ENCODE assay signal across 8 mouse cellular contexts in genomic region chr11:3142413-3142812, GRCm38 (mm10). TPM values are rescaled to one million over a fixed set of nuclear protein-coding genes. Genes with fewer than 3 reads are reported as not detected.
DNase-seq lines count a peak whose midpoint lies in the region; ATAC-seq lines count a peak whose summit lies in the region.
"Not testable (repeated sequence)": the region's sequence is repeated elsewhere in the genome, so short reads cannot be mapped to it uniquely, and the experiment has no call there.

No protein-coding gene starts in this region.

- H3K27ac ChIP-seq in forebrain, embryonic 13.5 days; heart, embryonic 12.5 days (ENCODE audit: poor library complexity, severe bottlenecking): not testable (repeated sequence)

- not testable (repeated sequence) for H3K36me3 ChIP-seq in forebrain, embryonic 13.5 days (ENCODE audit: poor library complexity, severe bottlenecking); heart, embryonic 12.5 days

- DNase-seq in adrenal gland, postnatal 36 days: peak; percentile 46 to 50
- peak; percentile 92 for DNase-seq in kidney, adult 18-20 months
- peak; percentile 86 to 93 for DNase-seq in left cerebral cortex, adult 8-10 months (ENCODE audit: low spot score in 2 of 2)
- peak; percentile 88 for DNase-seq in lung, postnatal 10 days
- peak; percentile 98 for DNase-seq in ovary, postnatal 10 days (ENCODE audit: low spot score)
- DNase-seq in thymus, postnatal 14 days: peak; percentile 70

- 86% methylated on average over 4 of the region's 5 CpGs for WGBS in forebrain, embryonic 13.5 days
- WGBS in heart, embryonic 12.5 days: 80% methylated on average over 4 of the region's 5 CpGs

- H3K4me1 ChIP-seq in forebrain, embryonic 13.5 days; heart, embryonic 12.5 days (replicated peaks): not testable (repeated sequence)

- H3K4me3 ChIP-seq in forebrain, embryonic 13.5 days; heart, embryonic 12.5 days: not testable (repeated sequence)

- H3K9ac ChIP-seq in forebrain, embryonic 13.5 days; heart, embryonic 12.5 days: not testable (repeated sequence)

- H3K4me2 ChIP-seq in forebrain, embryonic 13.5 days; heart, embryonic 12.5 days: not testable (repeated sequence)

- H3K9me3 ChIP-seq in forebrain, embryonic 13.5 days (replicated peaks): peaks cover 22% of the 10 kb centered on the region
- peaks cover 13% of the 10 kb centered on the region for H3K9me3 ChIP-seq in heart, embryonic 12.5 days (replicated peaks)

- H3K27me3 ChIP-seq in forebrain, embryonic 13.5 days; heart, embryonic 12.5 days (replicated peaks): not testable (repeated sequence)

- peak; percentile 61 for ATAC-seq in forebrain, embryonic 13.5 days
- peak; percentile 68 for ATAC-seq in heart, embryonic 12.5 days (ENCODE audit: insufficient number of reproducible peaks, low FRiP score)

RNA-seq across cellular contexts. Expression of gene Sfi1, which starts 50.9 kb away (rescaled TPM):
- 10 to 100 TPM; 47.9 to 50.9 TPM for total RNA-seq in adrenal gland, postnatal 36 days (2021)
- 15.0 and 16.0 TPM in 2 replicates for polyA plus RNA-seq in forebrain, embryonic 13.5 days (2015; fragmentation: Nextera tagmentation; extraction: Ambion mirVana)
- 12.8 and 13.8 TPM in 2 replicates for polyA plus RNA-seq in heart, embryonic 12.5 days (2016; fragmentation: Nextera tagmentation; extraction: Ambion mirVana)
- 10 to 100 TPM; 64.1 to 80.1 (median 68.9) TPM for total RNA-seq in left cerebral cortex, adult 8-10 months (2022)

RNA-seq across cellular contexts. Expression of gene Eif4enif1, which starts 59.8 kb away (rescaled TPM):
- 10 to 100 TPM; 47.9 to 55.2 TPM for total RNA-seq in adrenal gland, postnatal 36 days (2021)
- 46.8 and 54.2 TPM in 2 replicates for polyA plus RNA-seq in forebrain, embryonic 13.5 days (2015; fragmentation: Nextera tagmentation; extraction: Ambion mirVana)
- polyA plus RNA-seq in heart, embryonic 12.5 days (2016; fragmentation: Nextera tagmentation; extraction: Ambion mirVana): 37.4 and 39.9 TPM in 2 replicates
- 10 to 100 TPM; 65.9 to 74.7 (median 68.8) TPM for total RNA-seq in left cerebral cortex, adult 8-10 months (2022)

Comparison
In these comparisons a context has a peak if more than half of its experiments do, and no peak if none do; other contexts are left out.
1. DNase-seq: peak in every context shown above with its lines; median percentile 98 in ovary, postnatal 10 days; 92 in kidney, adult 18-20 months; 90 in left cerebral cortex, adult 8-10 months; 88 in lung, postnatal 10 days; 70 in thymus, postnatal 14 days; 48 in adrenal gland, postnatal 36 days.